Mouse (Mus musculus) cerebellum, postnatal 10 days (tissue): ENCODE measurements around the gene Tyms.

Experiments used
- DNase-seq, 2 experiments: peaks; one replicate each; pipeline ENCODE4 v3.0.0; 2021; ENCODE audit warnings: mixed read lengths in 2 of 2

Gene Tyms

GRCm38 (mm10) chr5:30072825-30073821 is at the start of gene Tyms:
Gene Tyms, minus strand, starts transcription at chr5:30073617.
- peak; percentile 85 to 90 for DNase-seq

- no peak for DNase-seq
These were observed 49.1 kb upstream of the Tyms start for GRCm38 (mm10) chr5:30122481-30122880.

- DNase-seq, result no peak
These were observed 46.7 kb upstream of the Tyms start for GRCm38 (mm10) chr5:30120106-30120505.

GRCm38 (mm10) chr5:30119163-30119562 is 45.7 kb upstream of the Tyms start:
- no peak for DNase-seq

GRCm38 (mm10) chr5:30118018-30118417 is 44.6 kb upstream of the Tyms start:
- no peak for DNase-seq

GRCm38 (mm10) chr5:30115718-30116117 is 42.3 kb upstream of the Tyms start:
- DNase-seq, result peak in 1 of 2 experiments; percentile 30

GRCm38 (mm10) chr5:30114761-30115140 is 41.3 kb upstream of the Tyms start:
- no peak for DNase-seq

- peak; percentile 89 to 90 for DNase-seq
These were observed 40.7 kb upstream of the Tyms start for GRCm38 (mm10) chr5:30113881-30114760.

- DNase-seq, result no peak
These were observed 39.2 kb upstream of the Tyms start for GRCm38 (mm10) chr5:30112533-30113068.

GRCm38 (mm10) chr5:30111771-30112170 is 38.4 kb upstream of the Tyms start:
- no peak for DNase-seq

GRCm38 (mm10) chr5:30111126-30111525 is 37.7 kb upstream of the Tyms start:
- DNase-seq, result peak; percentile 63 to 72

GRCm38 (mm10) chr5:30110371-30111060 is 37.1 kb upstream of the Tyms start:
- DNase-seq, result peak in 1 of 2 experiments; percentile 48

- no peak for DNase-seq
These were observed 36.5 kb upstream of the Tyms start for GRCm38 (mm10) chr5:30109899-30110298.

- no peak for DNase-seq
These were observed 34.8 kb upstream of the Tyms start for GRCm38 (mm10) chr5:30108233-30108632.

- DNase-seq, result peak in 1 of 2 experiments; percentile 38
These were observed 34.2 kb upstream of the Tyms start for GRCm38 (mm10) chr5:30107611-30108041.

- DNase-seq, result peak; percentile 42 to 59
These were observed 33.8 kb upstream of the Tyms start for GRCm38 (mm10) chr5:30107186-30107585.

GRCm38 (mm10) chr5:30106756-30107155 is 33.3 kb upstream of the Tyms start:
- no peak for DNase-seq

- peak; percentile 55 to 68 for DNase-seq
These were observed 32.4 kb upstream of the Tyms start, which contains the start of gene 3110082J24Rik for GRCm38 (mm10) chr5:30105668-30106300. Gene 3110082J24Rik, minus strand, starts transcription at chr5:30106086.

GRCm38 (mm10) chr5:30104841-30105667 is 31.6 kb upstream of the Tyms start, which contains the start of gene Garem2:
Gene Garem2, plus strand, starts transcription at chr5:30105161.
- peak; percentile 46 to 47 for DNase-seq

GRCm38 (mm10) chr5:30104339-30104738 is 30.9 kb upstream of the Tyms start:
- DNase-seq, result peak; percentile 77 to 82

GRCm38 (mm10) chr5:30103340-30103739 is 29.9 kb upstream of the Tyms start:
- DNase-seq, result no peak
